Mouse (Mus musculus) gastrocnemius, adult 2 months (tissue): ENCODE results near the gene Mymx. TPM values are rescaled to one million over a fixed set of nuclear protein-coding genes. Genes with fewer than 3 reads are reported as not detected.

ENCODE experiments used
- DNase-seq: peaks from one replicate; pipeline ENCODE4 v3.0.0; 2022
- H3K27ac ChIP-seq: fragments of 200-600 bp; 2 replicates; pipeline ENCODE4 v1.8.1; 2022; ENCODE audit warnings: mild to moderate bottlenecking
- H3K4me3 ChIP-seq: fragments of 200-600 bp; 2 replicates; pipeline ENCODE4 v1.8.1; 2022; ENCODE audit warnings: mild to moderate bottlenecking, moderate library complexity
- CTCF ChIP-seq: fragments of 200-600 bp; IDR thresholded peaks from 2 replicates; pipeline ENCODE4 v1.8.1; 2022; ENCODE audit warnings: antibody characterized with exemption, mild to moderate bottlenecking, moderate library complexity
- intact Hi-C: fragments of 180-260 bp; cut with DNase I; formaldehyde crosslinking; loops from one replicate; pipeline ENCODE4 v1.15.1; 2025
- total RNA-seq, 2 experiments: library from RNA; stranded (reverse); gene quantifications; 2 replicates each; pipeline ENCODE4 v1.2.3; 2021

Mymx gene
- total RNA-seq, 2 experiments from 2014 or later, result 0.36 TPM; not detected in 1

DNA sequence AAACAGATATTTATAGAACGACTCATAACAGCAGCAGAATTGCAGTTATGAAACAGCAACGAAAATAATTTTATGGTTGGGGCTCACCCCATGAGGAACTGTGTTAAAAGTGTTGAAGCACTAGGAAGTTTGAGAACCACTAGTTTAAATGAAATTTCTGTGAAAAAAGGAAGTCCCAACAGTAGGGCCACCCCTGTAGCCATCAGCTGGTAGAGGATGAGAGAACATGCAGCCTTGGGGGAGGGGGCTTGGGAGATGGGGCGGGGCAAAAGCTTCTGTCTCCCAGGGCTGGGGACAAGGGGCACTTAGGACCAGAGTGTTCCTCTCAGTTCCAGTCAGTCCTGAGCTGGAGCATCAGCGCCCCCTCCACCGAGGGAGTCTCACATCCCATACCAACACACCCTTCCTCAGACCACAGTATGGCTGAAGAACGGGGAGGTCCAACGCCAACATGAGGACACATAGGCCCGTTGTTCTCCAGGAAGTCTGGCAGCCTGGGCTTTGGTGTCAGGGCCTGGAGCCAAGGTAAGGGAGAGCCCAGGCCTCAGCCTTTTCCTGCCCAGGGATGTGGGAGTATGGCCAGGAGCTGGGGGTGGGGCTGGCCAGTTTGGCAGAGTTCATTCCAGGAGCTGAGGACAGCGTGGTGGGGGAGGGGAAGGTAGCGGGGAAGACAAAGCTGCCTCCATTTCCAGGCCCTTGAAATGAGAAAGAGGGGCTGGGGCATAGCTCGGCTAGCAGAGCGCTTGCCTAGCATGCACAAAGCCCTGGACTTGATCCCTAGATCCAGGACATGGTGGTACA lies 17.6 kb downstream of the Mymx start:
- intact Hi-C loops, result loop anchor here (10.0 kb wide), 1 partner anchor 571 kb away; the partner anchor contains the start of gene Mad2l1bp
- H3K27ac ChIP-seq, result peak overlapping the region; percentile 95
- TF ChIP-seq CTCF, result no peak
- H3K4me3 ChIP-seq, result peak overlapping the region; percentile 54
- peak; percentile 94 for DNase-seq

- DNase-seq, result peak; percentile 33
- H3K4me3 ChIP-seq, result no peak overlapping the region
- intact Hi-C loops, result loop anchor here (10.0 kb wide), 1 partner anchor 572 kb away; the partner anchor contains the start of gene Mad2l1bp
- H3K27ac ChIP-seq, result 0 out of 2 replicates have a peak overlapping the region, but pooled peaks have one; percentile 95
- peak; percentile 62 for TF ChIP-seq CTCF
Measured at GRCm38 (mm10) chr17:45582715-45583355, 19.1 kb downstream of the Mymx start.

- no peak for DNase-seq
- Histone ChIP-seq H3K4me3 (no peak overlapping the region), H3K27ac (no peak overlapping the region)
- TF ChIP-seq CTCF, result no peak
- intact Hi-C loops, result loop anchor here (10.0 kb wide), 1 partner anchor 573 kb away; the partner anchor contains the start of gene Mad2l1bp
Measured at GRCm38 (mm10) chr17:45582188-45582587, 19.7 kb downstream of the Mymx start.

DNA sequence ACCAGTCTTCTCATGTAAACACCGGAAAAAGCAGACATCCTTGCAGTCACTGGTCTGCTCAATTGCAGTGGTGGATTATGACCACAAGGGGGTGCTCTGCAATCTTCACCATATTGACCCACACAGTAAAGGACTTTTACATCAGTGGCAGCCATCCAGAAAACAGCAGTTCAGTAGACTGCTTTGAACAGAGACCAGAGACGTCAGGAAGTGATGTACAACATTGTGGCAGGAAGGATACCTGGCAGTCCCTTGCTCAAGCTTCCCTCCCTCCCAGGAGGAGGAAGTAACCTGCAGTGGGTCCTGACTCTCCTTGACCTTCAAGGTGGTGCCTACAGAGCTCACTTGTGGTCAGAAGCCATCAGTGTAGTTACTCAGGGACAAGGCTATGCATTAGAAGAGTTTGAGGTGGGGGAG lies 20.3 kb downstream of the Mymx start:
- DNase-seq, result peak; percentile 74
- peak overlapping the region; percentile 72 for H3K27ac ChIP-seq
- intact Hi-C loops, result loop anchor here (10.0 kb wide), 1 partner anchor 573 kb away; the partner anchor contains the start of gene Mad2l1bp

DNA sequence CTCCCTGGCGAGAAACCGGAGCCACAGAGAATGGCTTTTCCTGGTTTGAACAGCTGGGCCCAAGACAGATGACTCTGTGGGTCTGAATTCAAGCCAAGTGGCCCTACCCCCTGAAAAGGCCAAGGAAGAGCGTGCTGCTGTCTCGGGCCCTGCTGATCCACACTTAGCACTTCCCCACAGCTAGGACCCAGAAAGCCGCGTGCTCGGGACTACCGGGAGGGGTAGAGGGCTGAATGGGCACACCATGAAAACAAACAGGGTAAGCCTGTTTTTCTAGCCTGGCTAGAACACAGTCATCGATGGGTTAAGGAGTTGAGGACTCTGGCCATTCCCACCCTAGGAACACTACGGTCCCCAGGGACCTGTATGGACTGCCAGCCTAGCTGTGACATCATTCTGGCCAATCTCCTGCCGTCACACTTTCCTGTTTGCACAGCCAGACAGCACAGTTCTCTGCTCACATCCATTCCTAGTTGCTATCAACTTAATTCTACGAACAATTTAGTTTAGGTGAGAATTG lies 20.9 kb downstream of the Mymx start:
- intact Hi-C loops, result loop anchor here (10.0 kb wide), 1 partner anchor 574 kb away; the partner anchor contains the start of gene Mad2l1bp
- H3K4me3 ChIP-seq, result peak overlapping the region; percentile 29
- TF ChIP-seq CTCF, result no peak
- peak; percentile 67 for DNase-seq
- peak overlapping the region; percentile 72 for H3K27ac ChIP-seq

More for the DNA sequence above, 20.3 kb downstream of the Mymx start:
- peak; percentile 96 for TF ChIP-seq CTCF
- H3K4me3 ChIP-seq, result peak overlapping the region; percentile 29

DNA sequence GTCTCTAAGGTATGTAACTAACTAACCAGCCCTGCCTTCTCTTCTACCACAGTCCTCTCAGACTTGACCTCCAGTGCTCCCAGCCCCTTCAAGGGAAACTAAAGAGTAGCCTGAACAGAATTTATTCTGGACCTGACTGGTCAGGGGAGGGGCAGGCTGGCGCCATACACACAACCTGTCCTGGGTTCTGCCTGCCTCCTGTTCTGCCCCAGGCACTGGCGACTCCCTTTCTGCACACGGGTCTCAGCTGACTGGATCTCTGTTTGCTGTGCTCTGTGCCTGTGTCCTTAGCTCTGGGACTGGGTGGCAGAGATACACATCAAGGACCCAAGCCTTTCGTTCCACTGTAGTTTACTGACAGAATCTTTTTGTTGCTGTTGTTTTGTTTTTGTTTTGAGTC lies 22.3 kb downstream of the Mymx start:
- no peak for TF ChIP-seq CTCF
- DNase-seq, result peak; percentile 17
- H3K27ac ChIP-seq, result no peak overlapping the region
- H3K4me3 ChIP-seq, result no peak overlapping the region
- intact Hi-C loops, result no loop called here

DNA sequence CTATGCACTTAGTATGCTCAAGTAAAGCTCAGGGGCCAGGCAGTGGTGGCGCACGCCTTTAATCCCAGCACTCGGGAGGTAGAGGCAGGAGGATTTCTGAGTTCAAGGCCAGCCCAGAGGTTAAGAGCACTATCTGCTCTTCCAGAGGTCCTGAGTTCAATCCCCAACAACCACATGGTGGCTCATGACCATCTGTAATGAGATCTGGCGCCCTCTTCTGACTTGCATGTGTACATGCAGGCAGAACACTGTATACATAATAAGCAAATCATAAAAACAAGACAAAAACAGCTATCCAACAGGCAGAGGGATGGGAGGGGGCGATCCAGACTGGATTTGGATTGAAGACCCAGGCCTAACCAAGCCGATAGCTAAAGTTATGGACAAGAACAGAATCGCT lies 23.1 kb downstream of the Mymx start:
- TF ChIP-seq CTCF, result peak; percentile 60
- Histone ChIP-seq H3K4me3 (no peak overlapping the region), H3K27ac (no peak overlapping the region)
- DNase-seq, result peak; percentile 19
- intact Hi-C loops, result no loop called here

GRCm38 (mm10) chr17:45578242-45578641 lies 23.7 kb downstream of the Mymx start:
- TF ChIP-seq CTCF, result no peak
- intact Hi-C loops, result no loop called here
- no peak for DNase-seq
- H3K4me3 ChIP-seq, result no peak overlapping the region
- peak overlapping the region; percentile 1; the same call in 1 of the 2 replicates for H3K27ac ChIP-seq

DNA sequence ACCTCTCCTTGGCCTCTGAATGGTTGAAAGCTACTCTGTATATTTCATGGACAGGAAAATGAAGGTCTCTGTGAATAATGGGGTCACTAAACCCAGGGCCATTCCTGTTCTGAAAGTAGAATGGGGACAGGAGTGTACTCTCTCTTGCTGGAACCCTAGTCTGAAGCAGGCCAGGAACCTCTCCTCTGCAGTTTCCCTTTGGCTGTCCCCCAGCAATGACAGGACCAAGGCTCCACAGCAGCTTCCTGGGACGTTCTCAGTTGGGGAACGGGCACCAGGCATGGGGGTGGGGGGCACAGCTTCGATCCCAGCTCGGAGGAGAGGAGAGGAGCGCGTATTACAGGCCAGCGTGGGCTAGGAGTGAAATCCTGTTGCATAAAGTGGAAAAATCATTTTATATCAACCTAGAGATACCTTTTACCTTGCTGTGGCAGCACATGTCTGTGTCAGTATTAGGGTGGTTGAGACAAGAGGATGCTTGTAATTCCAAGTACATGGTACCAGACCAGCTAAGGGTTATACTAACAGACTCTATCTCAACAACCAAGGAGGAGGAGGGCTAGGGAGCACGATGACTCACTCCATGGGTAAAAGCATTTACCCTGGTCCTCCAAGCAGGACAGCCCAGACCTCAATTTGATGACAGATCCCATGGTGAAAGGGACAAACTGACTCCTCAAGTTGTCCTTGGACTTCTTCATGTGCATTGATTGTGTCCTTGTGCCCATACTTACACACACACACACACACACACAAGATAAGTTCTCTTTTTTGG lies 26.6 kb downstream of the Mymx start:
- Histone ChIP-seq H3K4me3 (no peak overlapping the region), H3K27ac (peak overlapping the region; percentile 96)
- intact Hi-C loops, result no loop called here
- no peak for DNase-seq
- no peak for TF ChIP-seq CTCF

- Histone ChIP-seq H3K4me3 (peak overlapping the region; percentile 81), H3K27ac (peak overlapping the region; percentile 96)
- intact Hi-C loops, result no loop called here
- DNase-seq, result peak; percentile 78
- TF ChIP-seq CTCF, result no peak
Measured at GRCm38 (mm10) chr17:45574129-45574761, 27.7 kb downstream of the Mymx start.

- Histone ChIP-seq H3K4me3 (peak overlapping the region; percentile 81), H3K27ac (peak overlapping the region; percentile 96)
- intact Hi-C loops, result no loop called here
- peak; percentile 99 for DNase-seq
- no peak for TF ChIP-seq CTCF
Measured at GRCm38 (mm10) chr17:45573780-45574123, 28.1 kb downstream of the Mymx start.
